Mouse (Mus musculus): ENCODE data around the gene Hoxa1.

- no peak for TF ChIP-seq MAZ (IDR thresholded peaks at IDR 0.05; ENCODE audit: low read depth, low read length)
- TF ChIP-seq UBTF (IDR thresholded peaks at IDR 0.05; ENCODE audit: low read depth, low read length) = no peak
- no peak for TF ChIP-seq TCF12 (IDR thresholded peaks at IDR 0.05; ENCODE audit: low read depth, low read length)
- TF ChIP-seq JUND (conservative IDR thresholded peaks at IDR 0.05; ENCODE audit: low read depth, low read length) = no peak
- no peak for TF ChIP-seq HCFC1 (IDR thresholded peaks at IDR 0.05; ENCODE audit: low read depth, low read length)
- no peak for TF ChIP-seq CTCF (conservative IDR thresholded peaks at IDR 0.05 in 1 of 2, IDR thresholded peaks at IDR 0.05 in 1 of 2; ENCODE audit: low read depth in 2 of 2, low read length in 2 of 2)
- TF ChIP-seq POLR2A (IDR thresholded peaks at IDR 0.05; ENCODE audit: low read depth, low read length) = no peak
- TF ChIP-seq MAX (IDR thresholded peaks at IDR 0.05; ENCODE audit: low read length) = no peak
- no peak for TF ChIP-seq EP300 (IDR thresholded peaks at IDR 0.05; ENCODE audit: low read length)
- no peak for TF ChIP-seq TBP (conservative IDR thresholded peaks at IDR 0.05; ENCODE audit: low read depth, low read length)
- TF ChIP-seq MAFK (IDR thresholded peaks at IDR 0.05; ENCODE audit: insufficient replicate concordance, low read length) = no peak
- TF ChIP-seq RAD21 (IDR thresholded peaks at IDR 0.05; ENCODE audit: low read depth, low read length) = no peak
These were observed 24.7 kb upstream of the Hoxa1 start for GRCm38 (mm10) chr6:52182793-52183192.
